Mouse (Mus musculus): Measurements from ENCODE around the gene Tmem88.

DNA sequence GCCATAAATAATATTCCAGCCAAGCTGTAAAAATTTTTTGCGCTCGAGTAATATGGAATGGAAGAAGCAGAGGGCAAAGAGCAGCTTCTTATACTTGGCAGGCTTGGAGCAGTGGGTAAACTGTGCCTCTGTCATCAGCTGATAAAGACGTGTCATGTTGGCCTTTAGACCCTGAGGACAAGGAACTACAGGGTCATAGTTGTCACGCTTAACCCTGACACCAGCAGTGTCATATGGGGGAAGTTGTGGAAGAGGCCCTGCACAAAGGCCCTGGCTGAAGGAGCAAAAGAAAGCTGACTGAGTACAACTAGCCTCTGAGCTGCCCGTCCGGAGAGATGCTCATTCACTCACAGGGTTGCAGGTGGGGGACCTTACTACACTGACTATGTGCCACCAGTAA lies 25.9 kb upstream of the Tmem88 start:
- TF ChIP-seq EP300 (IDR thresholded peaks at IDR 0.05; ENCODE audit: low read depth) (no peak), CTCF (IDR thresholded peaks at IDR 0.05; ENCODE audit: low read depth) (no peak)
